Mouse (Mus musculus) right cerebral cortex, adult 2 months (tissue): Measurements from ENCODE around the gene Gnai2.
A peak's percentile ranks its signal among the peaks of the same experiment; 100 is the strongest.

ENCODE experiments used
- DNase-seq, 2 experiments: peaks; one replicate each; pipeline ENCODE4 v3.0.0; 2021 to 2022; ENCODE audit warnings: low spot score in 2 of 2

Gene Gnai2

GRCm38 (mm10) chr9:107658096-107658495 lies 22.9 kb upstream of the Gnai2 start:
- DNase-seq = no peak

DNA sequence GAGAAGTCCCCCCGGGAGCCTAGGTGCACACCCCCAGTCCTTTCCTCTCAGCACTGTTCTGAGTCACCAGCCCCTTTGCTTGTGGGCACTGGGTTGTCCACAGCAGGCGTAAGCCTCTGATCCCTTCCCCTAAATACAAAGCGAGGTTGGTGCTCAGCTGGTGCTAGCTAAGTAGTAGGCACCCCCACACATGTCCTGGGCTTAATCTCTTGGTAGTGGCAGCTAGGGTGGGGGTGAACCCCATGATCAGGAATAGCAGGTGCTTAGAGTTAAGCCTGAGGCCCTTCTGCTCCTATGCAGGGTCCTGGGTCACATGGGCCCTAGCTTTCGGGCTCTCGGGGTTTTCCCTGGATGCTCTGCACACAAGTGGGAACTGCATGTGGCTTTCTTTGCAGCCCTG lies 22.0 kb upstream of the Gnai2 start:
- DNase-seq = no peak

GRCm38 (mm10) chr9:107654585-107654984 lies 19.4 kb upstream of the Gnai2 start:
- DNase-seq = no peak

DNA sequence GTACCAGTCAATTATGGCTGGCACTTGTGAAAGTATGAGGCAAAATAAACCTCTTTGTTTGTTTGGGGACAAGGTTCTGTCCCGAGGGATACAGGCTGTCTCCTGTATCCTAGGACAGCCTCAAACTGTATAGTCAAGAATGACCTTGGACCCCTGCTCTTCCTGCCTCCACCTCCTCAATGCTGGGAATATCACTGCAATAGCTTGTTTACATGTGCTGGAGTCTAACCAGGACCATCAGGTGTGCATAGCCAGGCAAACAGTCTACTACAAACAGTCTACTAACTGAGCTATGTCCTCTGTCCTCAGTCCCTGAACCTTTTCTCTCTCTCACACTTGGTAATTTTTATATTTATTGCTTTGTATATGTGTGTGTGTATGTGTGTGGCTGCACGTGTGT lies 18.3 kb upstream of the Gnai2 start:
- DNase-seq = no peak

DNA sequence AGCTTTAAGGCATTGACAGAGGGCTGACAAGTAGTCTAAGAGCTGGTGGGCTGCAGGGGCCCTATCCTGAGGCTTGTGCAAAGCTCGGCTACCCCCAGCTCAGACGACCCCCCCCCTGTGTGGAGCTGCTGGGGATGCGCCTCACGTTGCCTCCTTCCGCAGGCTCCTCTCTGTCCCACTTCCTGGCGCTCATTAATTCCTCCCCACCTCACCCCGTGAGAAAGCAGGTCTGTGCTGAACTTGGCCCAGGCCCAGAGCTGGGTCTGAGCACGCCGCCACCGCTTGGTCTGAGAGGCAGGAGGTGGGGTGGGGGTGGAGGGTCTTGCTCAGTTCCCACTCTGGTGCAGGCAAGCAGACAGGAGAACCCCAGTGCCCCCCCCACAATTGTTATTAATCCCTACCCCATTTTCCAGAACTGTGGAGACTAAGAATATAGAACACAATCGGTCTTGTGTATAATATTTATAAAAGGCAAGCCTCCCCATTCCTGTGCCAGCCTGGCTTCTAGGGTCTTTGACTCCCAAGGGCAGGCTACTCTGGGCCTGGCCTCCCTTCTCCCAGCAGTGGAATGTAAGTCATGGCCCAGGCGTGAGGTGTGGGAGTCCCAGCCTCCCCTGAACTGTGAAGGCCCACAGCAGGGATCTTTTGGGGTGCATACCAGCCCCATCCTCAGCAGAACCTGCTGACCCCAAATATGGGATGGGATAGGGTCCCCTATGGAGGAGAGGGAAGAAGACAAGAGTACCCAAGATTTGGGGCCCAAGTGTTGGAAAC lies 15.7 kb upstream of the Gnai2 start:
- no peak for DNase-seq

GRCm38 (mm10) chr9:107650225-107650624 lies 15.1 kb upstream of the Gnai2 start:
- peak in 1 of 2 experiments; percentile 13 for DNase-seq

DNA sequence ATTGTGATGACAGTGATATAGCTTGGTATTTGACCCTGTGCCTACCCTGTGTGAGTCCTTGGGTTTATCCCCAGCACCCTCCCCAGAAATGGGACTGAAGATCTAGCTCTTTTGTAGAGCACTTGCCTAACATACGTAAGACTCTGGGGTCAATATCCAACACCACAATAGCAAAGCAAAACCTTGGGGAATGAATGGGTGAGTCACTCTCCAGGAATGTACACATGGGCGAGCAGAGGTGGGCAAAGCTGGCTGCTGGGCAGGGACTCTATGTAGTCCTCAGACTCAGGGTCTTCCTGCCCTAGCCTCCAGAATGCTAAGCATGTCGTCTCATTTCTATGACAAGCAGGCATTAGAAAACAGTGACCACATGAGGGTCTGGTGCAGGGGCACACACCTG lies 13.6 kb upstream of the Gnai2 start:
- no peak for DNase-seq

DNA sequence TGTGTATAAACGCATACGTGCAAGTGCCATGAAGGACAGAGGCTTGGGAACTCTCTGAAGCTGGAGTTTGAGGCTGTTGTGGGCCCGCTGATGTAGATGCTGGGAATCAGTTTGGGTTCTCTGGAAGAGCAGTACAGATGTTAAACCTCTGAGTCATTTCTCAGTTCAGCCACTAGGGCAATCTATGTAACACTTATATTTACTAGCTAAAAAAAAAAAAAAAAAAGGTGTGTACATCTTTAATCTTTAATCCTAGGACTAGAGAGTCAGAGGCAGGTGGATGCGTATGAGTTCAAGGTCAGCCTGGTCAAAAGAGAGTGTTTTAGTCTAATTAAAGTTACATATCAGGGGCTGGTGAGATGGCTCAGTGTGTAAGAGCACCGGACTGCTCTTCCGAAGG lies 11.8 kb upstream of the Gnai2 start:
- DNase-seq = no peak

- peak; percentile 79 to 83 for DNase-seq
Observed at GRCm38 (mm10) chr9:107645577-107645976, 10.4 kb upstream of the Gnai2 start.

- DNase-seq = no peak
Observed at GRCm38 (mm10) chr9:107645153-107645510, 10.0 kb upstream of the Gnai2 start.

- peak; percentile 93 to 94 for DNase-seq
Observed at GRCm38 (mm10) chr9:107644495-107645152, 9.5 kb upstream of the Gnai2 start.

DNA sequence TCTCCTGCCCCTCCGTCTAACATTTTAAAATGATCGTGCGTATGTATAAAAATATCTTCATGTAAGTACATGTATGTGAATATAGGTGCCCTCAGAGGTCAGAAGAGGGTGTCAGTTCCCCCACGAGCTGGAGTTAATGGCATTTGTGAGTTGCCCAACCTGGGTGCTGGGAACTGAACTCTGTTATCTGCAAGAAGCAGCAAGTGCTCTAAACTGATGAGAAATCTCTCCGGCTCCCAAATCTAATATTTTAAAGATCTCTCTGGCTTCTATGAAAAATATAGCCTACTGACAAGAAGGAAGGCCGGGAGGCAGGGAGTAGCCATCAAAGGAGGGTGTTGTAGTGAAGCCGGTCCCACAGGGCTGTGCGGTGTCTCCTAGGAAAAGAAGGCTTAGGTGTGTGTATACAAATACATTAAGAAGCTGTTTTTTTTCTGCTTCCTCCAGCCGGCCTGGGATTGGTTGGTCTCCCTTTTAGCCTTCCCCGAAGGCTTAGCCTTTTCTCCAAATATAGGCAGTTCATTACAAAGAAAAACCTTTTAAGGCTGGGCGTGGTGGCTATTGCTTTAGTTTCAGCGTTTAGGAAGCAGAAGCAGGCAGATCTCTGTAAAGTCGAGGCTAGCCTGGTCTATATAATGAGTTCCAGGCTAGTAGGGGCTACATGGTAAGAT lies 8.5 kb upstream of the Gnai2 start:
- DNase-seq = no peak

- no peak for DNase-seq
Observed at GRCm38 (mm10) chr9:107641666-107642065, 6.5 kb upstream of the Gnai2 start.

GRCm38 (mm10) chr9:107640257-107640772 lies 5.1 kb upstream of the Gnai2 start:
- DNase-seq = no peak

GRCm38 (mm10) chr9:107637070-107637469 lies 1.9 kb upstream of the Gnai2 start:
- no peak for DNase-seq

GRCm38 (mm10) chr9:107634406-107635278 lies 525 bp downstream of the Gnai2 start:
- DNase-seq = peak in 1 of 2 experiments; percentile 35

DNA sequence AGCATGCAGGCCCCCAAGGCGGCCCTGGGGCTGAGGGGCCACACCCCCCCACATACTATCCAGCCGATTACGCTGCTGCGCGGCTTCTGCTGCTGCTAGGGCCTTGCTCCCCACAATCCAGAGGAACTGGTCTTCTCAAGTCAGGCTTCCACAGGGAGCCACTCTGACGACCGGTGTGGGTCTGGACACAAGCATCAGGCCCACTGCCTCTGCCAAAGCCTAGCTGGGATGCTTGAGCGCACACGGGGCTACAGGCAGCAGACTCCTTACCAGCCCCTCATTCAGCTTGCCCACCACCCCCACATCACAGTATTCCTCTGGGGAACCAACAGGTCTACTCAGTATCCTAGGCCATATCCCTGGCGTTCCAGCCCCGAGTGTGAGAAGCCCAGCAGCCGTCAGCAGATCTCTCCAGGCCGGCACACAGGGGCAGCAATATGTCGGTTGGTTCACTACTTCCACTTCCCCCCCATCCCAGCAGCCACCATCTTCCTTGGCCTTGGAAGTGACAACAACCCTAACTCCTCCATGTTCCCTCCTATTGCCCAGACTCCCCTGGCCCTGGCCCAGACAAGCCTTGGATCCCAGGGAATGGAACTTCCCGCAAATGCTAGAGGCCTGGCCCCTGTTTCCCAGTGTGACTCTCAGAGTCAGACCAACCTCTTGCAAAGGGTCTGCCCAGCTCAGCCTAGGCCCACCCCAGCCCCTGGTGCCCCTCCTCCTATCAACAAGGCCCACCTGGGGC lies 1.3 kb downstream of the Gnai2 start:
- peak in 1 of 2 experiments; percentile 26 for DNase-seq

DNA sequence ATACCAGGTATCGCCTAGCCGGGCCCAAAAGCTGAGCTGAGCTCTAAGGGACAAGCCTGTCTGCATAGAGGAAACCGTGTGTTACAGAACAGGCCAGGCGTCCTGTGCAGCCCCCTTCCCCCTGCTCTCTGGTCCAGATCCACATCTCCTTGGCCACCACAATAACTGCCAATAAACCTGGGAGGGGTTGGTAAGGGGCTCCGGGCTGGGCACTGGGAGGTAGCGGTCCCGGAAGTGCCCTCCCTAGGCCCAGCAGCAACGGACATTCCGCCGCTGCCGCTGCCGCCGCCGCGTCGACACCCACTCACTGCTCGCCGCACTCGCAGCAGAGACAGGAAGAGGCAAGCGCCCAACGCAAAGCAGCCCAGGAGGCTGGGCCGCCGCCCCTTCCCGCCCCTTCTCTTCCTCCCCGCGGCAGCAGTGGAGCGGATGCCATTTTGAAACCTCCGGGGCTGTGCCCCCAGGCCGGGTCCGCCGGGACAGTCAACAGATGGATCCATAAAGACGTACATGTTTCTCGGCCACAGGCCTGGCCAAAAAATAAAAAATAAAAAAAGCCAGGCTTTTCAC lies 2.0 kb downstream of the Gnai2 start:
- DNase-seq = peak; percentile 72 to 83

- DNase-seq = no peak
Observed at GRCm38 (mm10) chr9:107632478-107632877, 2.7 kb downstream of the Gnai2 start.

GRCm38 (mm10) chr9:107631861-107632260 lies 3.3 kb downstream of the Gnai2 start:
- no peak for DNase-seq
